Mouse (Mus musculus): ENCODE measurements at regions not wholly inside any gene's neighbourhood (a gene's known extent, or its start where the extent isn't known, plus 50 kb on each side); places are given as distances from the start of the nearest gene placed in this dataset.

DNA sequence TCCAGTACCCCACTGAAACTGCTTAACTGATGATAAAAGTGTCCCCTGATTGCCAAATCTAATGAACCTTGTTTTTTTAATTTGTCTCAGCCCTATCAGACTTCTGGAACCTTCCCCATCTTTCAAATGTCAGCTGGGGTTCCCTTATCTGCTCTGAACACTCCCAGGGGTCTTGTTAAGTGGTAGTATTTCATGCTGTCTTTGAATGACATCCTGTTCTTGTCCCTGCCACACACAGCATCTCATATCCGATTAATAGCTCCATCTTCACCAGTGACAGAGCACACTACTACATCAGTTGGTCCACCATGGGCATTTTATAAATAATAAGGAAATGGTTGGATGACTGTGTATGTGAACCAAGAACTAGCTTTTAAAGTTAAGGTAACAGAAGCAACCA, 56.6 kb upstream of the Sfrp2 start:
- Histone ChIP-seq H3K27ac (peak overlapping the region; percentile 35; the same call in 1 of the 2 replicates), H3K4me3 (no peak overlapping the region)
- no peak for DNase-seq
- no peak for TF ChIP-seq CTCF (IDR thresholded peaks at IDR 0.05)
- intact Hi-C loops (cut with DNase I): loop anchor here (5.0 kb wide), 1 partner anchor 422 kb away; no protein-coding TSS in a partner anchor

DNA sequence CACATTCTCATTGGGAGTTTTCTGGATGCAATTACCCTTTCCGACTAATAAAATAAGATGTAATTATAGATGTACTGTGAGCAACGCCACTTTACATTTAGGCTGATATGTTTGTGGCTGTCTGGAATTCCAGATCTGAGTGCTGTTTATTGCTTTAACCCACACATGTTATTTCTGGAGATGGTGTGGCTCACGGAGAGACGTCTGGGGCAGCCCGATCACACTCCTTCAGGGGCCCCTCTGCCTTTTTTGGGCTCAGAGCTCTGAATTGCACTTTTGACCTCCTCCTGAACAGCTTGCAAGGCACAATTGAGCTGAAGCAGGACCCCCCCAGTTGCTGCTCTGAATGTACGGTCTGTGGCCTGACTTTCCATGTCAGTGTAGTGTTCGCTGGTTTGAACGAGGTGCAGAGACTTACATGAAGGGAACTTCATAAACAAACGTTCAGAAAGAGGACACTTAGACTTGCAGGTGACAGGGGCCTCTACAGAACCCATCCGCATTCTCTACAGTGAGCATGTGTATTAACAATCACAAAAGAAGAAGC, 55.1 kb upstream of the Sfrp2 start:
- intact Hi-C loops (cut with DNase I): no loop called here
- no peak for TF ChIP-seq CTCF (IDR thresholded peaks at IDR 0.05)
- DNase-seq: no peak
- Histone ChIP-seq H3K4me3 (no peak overlapping the region), H3K27ac (no peak overlapping the region)

- intact Hi-C loops (cut with DNase I): no loop called here
- TF ChIP-seq CTCF (IDR thresholded peaks at IDR 0.05): no peak
- Histone ChIP-seq H3K4me3 (no peak overlapping the region), H3K27ac (no peak overlapping the region)
- no peak for DNase-seq
Measured at GRCm38 (mm10) chr3:83712355-83712754, 53.8 kb upstream of the Sfrp2 start.

DNA sequence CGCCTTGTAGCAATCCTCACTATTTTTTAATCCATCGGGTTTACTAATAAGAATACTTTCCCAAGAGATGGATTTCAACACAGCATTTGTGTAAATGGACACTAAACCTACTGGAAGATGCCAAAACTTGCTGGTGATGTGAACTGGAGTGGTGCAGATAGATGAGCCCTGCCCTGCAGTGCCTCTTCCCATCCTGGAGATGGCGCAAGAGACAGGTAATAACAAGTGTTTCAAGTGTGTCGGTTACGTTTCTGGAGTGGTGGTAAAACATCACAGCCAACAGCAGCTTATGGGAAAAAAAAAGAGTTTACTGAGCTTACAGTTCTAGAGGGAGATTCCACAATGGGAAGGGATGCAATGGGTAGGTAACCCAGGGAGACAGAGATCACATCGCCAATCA, 51.5 kb upstream of the Sfrp2 start:
- Histone ChIP-seq H3K4me3 (no peak overlapping the region), H3K27ac (no peak overlapping the region)
- intact Hi-C loops (cut with DNase I): no loop called here
- DNase-seq: no peak
- TF ChIP-seq CTCF (IDR thresholded peaks at IDR 0.05): peak; percentile 45
